Mouse (Mus musculus) lung, postnatal 4 days (tissue): ENCODE measurements around the gene Sfxn4.
"Not testable (repeated sequence)": the region's sequence is repeated elsewhere in the genome, so short reads cannot be mapped to it uniquely, and the experiment has no call there.

Experiments used
- DNase-seq, 2 experiments: peaks; one replicate each; pipeline ENCODE4 v3.0.0; 2021

The Sfxn4 gene

DNA sequence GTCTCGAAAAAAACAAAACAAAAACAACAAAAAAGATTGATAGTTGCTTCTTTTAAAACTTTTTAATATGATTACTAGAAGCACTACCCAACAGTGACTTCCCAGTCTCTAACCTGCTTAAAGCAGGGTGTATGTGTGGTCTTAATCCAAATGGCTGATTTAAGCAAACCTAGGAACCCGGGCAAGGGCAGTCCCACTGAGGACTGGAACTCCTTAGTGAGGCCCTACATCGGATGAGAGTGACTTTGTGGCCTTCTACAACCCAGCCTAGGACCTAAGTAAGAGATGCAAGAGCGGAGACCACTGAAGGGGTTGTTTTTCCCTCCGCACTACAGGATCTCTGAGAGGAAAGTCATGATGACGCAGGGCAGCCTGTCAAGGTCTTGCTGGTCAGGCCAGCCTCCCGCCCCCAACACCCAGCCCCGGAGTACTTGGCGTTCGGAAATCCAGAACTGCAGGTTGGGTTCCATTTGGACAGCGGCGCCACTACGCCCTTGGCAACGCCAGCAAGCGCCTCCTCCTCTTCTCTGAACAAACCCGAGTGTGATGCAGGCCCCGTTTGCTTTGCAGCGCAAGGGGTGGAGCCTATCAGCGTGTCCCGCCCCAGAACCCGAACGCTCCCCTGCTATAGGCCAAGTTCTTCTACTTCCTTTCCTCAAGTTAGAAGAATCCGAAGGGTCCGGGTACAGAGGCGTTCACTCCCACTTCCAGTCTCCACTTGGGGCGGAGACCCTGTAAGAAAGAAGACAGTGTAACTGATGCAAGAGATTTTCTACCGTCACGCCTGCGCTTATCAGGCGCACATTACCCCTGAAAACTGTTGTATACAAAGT, at the start of gene Sfxn4:
TSS of gene Sfxn4 (minus strand) at position 612 of the 833 bp plus-strand sequence.
- peak; percentile 93 to 95 for DNase-seq

DNA sequence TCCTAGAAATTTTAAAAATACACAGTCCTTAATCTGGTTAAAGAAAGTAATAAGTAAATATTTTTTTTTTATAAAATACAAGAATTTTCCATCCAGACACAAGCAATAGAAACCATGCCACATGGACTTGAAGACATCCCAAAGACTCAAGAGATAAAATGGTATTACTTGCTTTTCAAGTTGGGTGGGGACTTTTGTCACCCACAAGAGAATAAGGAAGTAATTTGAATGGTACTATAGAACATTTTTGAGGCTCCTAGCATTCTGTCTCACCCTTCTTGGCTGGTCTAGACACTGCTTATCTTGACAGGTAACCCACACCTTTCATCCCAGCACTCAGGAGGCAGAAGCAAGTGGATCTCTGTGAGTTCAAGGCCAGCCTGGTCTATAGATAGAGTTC, 49.0 kb upstream of the Sfxn4 start:
- DNase-seq, result no peak

DNA sequence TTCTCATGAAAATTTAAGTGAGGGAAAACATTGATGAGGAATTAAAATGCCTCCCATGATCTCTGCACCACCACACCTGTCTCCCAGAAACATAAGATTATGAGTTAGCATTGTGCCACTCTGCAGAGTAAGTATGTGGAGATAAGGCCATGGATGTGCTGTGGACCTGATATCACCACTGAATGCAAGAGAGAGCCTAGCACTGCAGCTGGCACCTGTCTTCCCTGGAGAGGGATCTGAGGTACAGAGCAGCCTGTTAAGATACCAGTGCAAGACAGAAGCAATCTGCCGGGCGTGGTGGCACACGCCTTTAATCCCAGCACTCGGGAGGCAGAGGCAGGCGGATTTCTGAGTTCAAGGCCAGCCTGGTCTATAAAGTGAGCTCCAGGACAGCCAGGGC, 44.2 kb upstream of the Sfxn4 start:
- DNase-seq, result no peak

DNA sequence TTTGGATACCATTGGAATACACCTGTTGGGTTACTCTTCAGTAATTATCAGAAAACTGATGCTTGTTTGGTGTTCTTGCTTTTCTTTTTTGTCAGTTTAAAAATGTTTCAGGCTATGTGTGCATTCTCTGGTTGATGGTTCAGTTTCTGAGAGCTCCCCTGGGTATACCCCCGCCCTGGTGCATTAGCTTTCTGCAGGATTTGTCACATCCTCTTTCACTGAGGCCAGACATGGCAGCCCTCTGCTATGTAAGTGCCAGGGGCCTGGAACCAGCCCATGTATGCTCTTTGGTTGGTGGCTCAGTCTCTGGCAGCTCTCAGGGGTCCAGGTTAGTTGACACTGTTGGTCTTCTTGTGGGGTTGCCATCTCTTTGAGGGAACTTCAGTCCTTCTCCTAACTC, 42.7 kb upstream of the Sfxn4 start:
- DNase-seq, result no peak

DNA sequence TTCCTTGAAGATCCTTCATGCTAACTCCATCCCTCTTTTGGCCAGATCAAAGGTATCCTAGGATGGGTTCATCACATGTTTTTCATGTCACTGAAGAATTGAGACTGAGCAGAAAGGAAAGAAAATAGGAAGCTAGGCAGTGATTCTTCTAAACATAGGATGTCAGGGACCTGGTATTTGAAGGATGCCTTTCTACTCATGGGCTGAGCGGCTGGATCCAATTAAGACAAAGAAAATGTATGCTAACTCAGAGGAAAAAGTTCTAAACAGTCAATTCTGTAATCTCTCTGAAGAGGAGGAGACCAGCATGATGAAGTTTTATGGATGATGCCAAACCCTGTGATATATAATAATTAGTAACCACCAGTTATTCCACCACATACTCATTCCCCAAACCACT, 41.9 kb upstream of the Sfxn4 start:
- DNase-seq, result no peak

DNA sequence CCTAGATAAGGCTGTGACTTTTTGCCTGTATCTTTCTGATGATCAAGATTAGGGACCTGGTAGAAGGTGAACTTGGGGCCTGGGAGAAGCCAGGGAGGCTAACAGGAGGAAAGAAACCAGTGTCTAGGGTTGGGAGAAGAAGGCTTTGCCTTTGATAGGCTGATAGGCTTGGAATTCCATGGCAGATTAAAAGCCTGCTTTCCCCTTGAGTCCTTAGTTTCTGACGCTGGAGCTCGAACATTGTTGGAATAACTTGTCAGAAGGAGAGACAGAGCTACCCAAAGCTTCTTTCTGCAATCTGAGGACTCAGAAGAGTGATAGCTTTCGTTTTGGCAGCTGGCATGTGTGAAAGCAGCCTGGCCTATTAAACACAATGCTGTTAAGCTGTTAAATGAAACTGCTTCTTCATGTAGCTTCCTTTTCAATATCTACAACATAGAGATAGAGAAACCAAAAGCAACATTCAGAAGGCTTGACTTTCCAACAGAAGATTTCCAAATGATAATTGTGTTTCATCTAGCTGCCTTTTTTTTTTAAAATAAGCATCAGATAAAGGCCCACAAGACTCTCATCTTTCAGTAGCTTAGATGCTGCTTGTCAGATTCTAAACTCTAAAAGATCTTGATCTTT, 34.1 kb upstream of the Sfxn4 start:
- no peak for DNase-seq

DNA sequence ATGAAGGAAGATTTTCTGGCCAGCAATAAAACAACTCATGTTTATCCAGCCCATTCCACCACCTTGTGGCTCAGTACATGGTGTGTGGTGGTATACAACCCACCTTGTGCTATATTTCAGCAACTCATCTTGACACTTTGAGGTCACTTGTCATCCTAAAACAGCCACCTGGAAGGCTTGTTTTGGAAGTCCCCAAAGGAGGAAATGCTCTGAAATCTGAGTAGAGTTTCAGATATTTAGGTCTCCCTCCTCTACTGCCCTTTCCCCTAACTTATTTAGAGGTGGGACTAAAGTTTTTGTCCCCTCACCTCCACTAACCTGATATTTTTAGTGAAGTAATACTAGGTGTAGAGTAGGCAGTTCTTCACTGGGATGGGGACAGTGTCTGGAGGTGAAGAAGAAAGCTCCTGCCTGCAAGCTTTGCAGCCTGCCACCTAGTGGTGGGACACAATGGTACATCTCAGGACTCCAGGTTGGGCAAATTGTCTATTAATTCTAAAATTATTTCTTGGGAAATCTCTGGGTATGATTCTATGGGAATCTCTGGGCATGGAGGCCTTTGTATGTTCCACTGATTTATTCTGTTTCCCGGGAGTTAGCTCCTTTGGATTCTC, 30.8 kb upstream of the Sfxn4 start:
- DNase-seq, result peak; percentile 51 to 79

DNA sequence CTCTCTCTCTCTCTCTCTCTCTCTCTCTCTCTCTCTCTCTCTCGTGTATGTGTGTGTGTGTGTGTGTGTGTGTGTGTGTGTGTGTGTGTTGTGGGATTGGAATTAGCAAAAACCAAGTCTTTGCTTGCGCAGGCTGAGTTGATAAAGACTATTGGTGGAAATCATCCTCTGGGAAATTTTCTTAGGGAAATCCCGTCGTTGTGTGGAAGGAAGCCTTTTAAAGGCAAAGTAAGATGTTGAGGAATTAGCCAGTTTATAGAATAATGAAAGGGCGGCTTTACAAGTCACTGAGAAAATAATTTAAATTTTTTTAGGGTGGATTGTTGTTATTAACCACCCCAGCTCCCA, 29.8 kb upstream of the Sfxn4 start:
- DNase-seq, result peak in 1 of 2 experiments; percentile 8

DNA sequence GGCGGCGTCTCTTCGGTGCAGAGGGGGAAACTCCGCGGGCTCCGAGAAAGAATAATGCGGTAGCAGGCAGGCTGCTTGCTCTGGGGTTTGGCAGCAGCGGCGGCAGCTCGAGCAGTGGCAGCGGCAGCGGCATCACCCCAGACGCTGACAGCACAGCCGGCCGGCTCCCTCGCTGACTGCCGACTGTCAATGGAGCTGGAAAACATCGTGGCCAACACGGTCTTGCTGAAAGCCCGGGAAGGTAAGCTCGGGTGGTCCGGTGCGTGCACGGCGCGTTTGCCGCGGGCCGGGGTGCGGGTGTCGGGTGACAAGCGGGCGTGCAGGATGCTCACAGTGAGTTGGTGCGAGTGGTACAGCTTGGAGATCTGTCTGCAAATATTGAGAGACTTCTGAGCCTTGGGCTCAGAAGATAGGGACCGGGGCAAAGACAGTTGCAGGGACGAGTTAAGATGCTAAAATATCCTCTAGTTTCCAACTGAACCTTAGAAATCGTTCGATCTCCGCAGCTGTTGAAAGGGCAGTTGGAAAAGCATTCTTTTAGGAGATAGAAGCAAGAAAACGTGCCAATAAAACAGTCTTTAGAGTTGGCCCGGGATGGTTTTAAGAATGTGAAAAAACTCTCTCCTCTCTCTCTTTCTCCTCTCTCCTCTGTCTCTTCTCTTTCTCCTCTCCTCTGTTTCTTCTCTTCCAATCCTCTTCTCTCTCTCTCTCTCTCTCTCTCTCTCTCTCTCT, 29.3 kb upstream of the Sfxn4 start:
- DNase-seq, result peak in 1 of 2 experiments; percentile 66

DNA sequence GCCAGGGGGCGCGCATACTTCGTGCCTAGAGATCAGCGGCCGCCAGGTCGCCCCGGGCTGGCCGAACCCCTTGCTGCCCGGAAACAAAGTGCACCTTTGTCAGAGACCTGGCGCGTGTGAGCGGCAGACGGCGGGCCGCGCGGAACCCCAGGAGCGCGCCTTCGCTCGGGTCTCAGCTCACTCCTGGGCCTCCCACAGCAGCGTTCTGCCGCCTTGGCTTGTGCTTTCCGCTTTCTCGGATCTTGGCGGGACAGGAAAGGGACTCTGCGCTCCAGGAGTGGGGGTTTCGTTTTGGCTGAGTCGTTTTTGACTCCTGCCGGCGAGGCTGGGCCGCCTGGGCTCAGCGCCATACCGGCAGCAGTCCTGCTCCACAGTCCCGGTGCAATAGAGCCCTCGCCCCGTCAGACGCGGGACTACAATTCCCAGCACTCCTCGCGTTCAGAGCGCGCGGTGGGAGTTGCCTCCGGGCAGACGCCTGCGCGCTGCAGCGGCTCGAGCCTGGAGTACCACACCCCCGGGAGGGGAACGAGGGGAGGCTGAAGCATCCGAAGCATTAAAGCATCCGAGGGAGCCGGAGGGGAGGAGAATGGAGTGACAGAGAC, 28.5 kb upstream of the Sfxn4 start, which contains the start of gene Grk5:
TSS of gene Grk5 (plus strand) at position 36 of the 602 bp plus-strand sequence.
- peak; percentile 95 to 98 for DNase-seq

DNA sequence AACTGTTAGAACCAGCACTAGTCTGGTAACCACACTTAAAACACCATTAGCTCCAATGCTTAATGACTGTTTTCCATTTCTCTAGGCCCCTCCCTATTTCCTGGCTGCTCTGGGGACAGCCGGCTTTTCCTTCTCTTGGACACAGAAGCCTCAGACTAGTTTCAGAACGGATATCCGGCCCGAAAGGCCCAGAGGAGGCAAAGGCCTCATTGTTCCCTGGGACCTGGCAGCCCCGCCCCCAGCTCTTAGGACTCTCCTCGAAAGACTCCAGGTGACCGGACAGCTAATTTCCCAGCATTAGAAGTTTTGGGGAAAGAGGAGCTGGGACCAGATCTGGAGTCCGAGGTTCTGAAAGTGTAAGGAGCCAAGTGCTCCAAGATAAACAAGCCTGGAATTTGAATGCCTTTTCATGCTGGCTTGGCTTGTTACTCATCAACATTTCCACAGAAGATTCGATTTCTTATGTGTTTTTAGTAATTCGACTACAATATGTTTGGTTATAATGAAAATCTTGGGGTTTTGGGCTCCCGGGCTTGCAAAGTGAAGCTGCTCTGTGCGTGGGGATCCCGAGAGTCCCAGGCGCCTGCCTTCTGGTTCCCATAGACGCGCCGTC, 27.9 kb upstream of the Sfxn4 start:
- DNase-seq, result peak; percentile 80 to 86

DNA sequence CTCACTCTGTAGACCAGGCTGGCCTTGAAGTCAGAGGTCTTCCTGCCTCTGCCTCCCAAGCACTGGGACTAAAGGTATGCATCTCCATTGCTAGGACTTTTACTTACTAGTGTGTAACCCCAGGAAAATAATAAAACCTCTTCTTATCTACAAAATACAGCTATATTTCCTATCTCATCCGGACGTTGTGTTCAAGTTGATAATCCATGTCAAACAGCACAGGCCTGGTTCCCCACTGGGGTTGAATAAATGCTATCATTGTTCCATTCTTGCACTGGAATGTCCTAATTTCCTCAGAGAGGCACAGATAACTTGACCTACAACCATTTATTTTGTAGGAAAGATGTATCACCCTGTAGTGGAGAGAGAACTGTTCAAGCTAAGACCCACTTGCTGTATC, 26.4 kb upstream of the Sfxn4 start:
- DNase-seq, result no peak

DNA sequence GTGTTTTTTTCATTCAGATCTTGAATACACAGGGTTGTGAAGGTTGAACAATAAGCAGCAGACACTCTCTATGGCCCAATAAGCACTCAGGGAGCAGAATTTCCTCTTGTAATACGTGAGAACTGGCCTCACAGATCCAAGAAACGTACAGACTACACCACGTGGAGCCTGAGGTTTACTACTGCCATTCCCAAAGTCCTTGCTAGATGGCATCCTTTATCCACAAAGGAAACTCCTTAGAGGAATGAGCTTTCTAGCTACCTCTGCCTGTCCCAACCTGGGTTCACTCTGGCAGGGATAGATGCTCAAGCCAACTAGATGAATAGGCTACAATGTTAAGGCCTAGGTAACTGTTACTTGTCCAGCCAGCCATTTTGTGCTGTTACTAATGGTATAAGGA, 21.9 kb upstream of the Sfxn4 start:
- DNase-seq, result peak in 1 of 2 experiments; percentile 43

DNA sequence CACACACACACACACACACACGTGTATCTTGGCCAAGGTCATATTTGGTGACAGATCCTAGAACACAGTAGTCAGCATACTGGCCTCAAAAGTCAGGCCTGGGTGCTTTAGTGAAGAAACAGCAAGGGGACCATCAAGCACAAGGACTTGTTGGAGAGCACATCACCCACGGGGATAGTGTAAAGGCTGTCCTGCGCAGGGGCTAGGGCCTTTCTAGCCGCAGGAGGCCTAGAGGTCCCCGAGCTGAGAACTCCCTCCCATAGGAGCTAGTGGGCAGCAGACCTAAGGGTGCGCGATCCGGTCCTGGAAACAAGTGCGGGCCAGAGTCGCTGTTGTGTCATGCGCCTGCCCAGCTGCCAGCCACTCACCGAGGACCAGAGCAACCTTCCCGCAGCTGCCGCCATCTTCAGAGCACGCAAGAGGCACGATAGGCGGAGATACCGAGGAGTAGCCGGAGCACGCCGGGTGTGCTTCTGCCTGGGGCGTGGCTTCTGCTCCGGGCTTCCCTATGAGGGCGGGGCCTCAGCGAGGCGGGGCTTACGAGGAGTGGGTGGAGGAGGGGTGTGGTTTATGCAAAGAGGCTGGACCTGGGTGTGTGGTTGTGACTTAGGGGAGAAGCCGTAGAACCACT, 12.9 kb upstream of the Sfxn4 start, which contains the start of gene Prdx3:
TSS of gene Prdx3 (minus strand) at position 493 of the 631 bp plus-strand sequence.
- peak; percentile 97 to 99 for DNase-seq

DNA sequence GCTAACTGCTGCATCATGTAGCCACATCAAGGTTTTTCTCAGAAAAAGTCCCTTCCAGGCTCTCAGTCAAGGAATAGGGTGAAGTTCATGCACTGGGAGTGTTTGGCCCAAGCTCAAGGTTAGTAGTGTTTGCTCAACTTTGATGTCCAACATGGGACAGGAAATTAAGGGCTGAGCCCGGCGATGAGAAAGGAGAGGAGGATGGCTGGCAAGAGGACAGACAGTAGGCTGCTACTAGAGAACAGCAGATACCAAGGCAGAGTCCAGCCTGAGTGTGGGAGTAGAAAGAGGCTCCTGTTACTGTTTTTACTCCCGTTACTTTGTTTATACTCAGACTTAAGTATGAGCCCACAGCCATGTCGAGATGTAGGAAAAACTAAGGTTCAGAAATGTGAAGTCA, 12.2 kb upstream of the Sfxn4 start:
- DNase-seq, result peak in 1 of 2 experiments; percentile 28

DNA sequence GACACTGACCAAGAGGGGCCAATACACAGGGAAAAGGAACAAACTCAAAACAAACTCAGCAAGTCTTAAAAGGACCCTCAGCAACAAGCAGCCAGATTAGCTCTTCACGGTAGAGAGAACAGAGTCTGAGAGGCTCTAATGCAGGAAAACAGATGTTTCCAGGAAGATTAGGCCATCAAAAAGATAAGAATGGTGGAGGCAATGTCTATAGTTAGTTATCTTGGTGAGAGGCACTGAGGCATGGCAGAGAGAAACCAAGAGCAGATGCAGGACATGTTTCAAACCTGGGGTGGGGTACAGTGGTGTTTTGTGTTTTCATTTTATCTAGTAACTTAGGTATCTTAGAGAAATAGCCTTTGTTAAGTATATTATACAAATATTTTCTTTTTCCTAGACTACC, 11.0 kb upstream of the Sfxn4 start:
- no peak for DNase-seq

DNA sequence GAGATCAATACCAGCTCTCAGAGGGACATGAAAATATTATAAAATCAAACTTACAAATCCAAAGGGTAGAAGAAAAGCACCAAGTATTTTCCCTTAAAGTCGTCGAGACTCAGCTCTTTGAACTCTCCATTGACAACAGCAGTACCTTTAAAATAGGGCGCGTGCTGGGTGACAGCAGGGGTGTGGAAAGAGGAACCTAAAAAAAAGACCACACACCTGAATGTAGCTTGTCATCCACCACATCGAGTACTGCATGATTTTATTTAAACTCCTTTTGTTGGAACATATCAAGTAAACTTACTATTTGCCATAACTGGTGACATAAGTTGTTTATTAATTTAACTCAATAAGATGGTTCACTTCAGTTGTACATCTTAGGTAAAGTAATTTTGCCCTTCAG, 10.1 kb upstream of the Sfxn4 start:
- DNase-seq, result no peak

DNA sequence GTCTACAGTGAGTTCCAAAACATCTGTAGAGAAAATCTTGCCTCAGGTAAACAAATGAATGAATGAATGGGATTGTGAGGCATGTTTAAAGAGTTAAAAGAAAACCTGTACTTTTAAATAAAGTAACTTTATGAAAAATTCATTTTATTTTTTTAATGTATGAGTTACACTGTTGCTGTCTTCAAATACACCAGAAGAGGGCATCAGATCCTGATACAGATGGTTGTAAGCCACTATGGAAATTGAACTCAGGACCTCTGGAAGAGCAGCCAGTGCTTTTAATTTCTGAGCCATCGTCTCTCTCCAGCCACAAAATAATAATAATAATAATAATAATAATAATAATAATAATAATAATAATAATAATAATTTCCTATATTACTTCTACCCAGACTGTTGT, 9.2 kb upstream of the Sfxn4 start:
- DNase-seq, result no peak

DNA sequence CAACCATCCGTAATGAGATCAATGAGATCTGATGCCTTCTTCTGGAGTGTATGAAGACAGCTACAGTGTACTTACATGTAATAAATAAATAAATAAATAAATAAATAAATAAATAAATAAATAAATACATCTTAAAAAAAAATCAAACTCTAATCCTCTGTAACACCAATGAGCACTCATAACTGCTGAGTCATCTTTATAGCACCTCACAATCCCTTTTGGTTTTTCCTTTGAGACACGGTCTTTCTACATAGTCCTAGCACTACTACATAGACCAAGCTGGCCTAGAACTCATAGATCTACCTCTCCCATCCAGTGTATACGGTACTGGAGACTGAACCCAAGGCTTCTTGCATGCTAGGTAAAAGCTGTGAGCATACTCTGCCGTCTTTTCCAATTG, 4.9 kb upstream of the Sfxn4 start:
- DNase-seq, result not testable (repeated sequence)

DNA sequence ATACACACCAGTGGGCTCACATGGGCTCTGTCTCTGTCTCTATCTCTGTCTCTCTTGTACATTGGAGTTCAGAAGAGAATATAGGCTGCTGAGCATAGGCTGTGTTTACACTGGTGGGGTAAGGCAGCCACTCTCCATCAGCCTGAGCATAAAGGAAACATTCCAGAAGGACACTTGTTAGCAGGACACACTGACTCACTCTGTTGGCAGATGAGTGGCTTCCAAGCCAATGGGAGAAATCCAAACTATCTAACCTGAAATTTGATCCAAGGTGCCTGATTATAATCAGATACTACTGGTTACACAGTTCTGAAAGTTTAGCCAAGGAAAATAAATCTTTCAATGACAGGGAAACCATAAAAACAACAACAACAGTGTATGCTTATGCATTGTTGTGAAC, 15.5 kb downstream of the Sfxn4 start:
- no peak for DNase-seq

DNA sequence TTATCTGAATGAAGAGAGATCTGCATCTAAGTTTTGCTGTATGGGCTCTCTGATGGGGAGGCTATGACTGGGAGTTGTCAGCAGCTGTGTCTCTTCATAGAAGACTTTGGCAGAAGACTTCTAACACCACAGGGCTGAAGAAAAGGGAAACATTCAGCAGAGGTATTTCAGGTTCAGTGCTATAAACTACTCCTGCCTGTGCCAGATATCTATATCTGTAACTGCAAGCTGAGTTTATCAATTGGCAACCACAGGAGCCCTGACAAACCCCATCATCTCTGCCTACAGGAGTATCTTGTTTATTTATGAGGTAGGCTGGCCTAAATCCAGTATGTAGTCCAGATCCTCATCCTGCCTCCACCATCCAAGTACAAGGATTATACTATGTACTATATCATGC, 18.0 kb downstream of the Sfxn4 start:
- no peak for DNase-seq

DNA sequence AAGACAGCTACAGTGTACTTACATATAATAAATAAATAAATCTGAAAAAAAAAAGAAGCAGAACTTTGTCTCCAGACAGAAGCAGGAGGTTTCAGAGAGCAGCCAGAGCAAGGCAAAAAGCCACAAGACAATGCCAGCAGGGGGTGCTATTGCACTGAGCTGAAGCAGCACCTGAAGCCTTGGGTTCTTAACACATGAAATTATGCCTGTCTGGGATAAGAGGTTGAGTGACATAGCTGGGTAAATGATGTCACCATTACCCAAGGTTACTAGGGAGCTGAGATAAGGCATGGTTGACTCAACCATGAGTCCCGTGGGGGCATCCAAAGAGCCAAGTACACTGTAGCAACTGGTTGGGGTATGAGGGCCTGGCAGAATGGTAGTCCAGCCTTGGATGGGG, 23.5 kb downstream of the Sfxn4 start:
- DNase-seq, result peak; percentile 61 to 80
